Mouse (Mus musculus) midbrain, embryonic 14.5 days (tissue): ENCODE results near the gene Olfr823. TPM values are rescaled to one million over a fixed set of nuclear protein-coding genes. Genes with fewer than 3 reads are reported as not detected.
"Not testable (repeated sequence)": the region's sequence is repeated elsewhere in the genome, so short reads cannot be mapped to it uniquely, and the experiment has no call there.

Experiments used
- ATAC-seq: fragments of 200-750 bp; cut with Nextera tagmentation; 2 replicates; pipeline ENCODE4 v1.8.0; 2017; ENCODE audit warnings: moderate number of reproducible peaks, moderate library complexity; ENCODE audit not compliant: low FRiP score, low TSS enrichment
- DNase-seq: peaks from one replicate; pipeline ENCODE4 v3.0.0-alpha.2; 2015
- H3K27ac ChIP-seq: fragments of 300-500 bp; sonication (generic); replicated peaks from 2 replicates; pipeline ENCODE4 v1.5.1; 2014; ENCODE audit warnings: mild to moderate bottlenecking, low read depth, low read length, moderate library complexity
- H3K27me3 ChIP-seq: fragments of 300-500 bp; sonication (generic); 2 replicates; pipeline ENCODE4 v1.6.1; 2014; ENCODE audit warnings: low read length, control low read depth, mixed read lengths; ENCODE audit not compliant: control insufficient read depth, insufficient read depth
- H3K36me3 ChIP-seq: fragments of 300-500 bp; sonication (generic); 2 replicates; pipeline ENCODE4 v1.6.1; 2014; ENCODE audit warnings: low read length, control low read depth; ENCODE audit not compliant: control insufficient read depth, insufficient read depth
- H3K4me1 ChIP-seq: fragments of 300-500 bp; sonication (generic); 2 replicates; pipeline ENCODE4 v1.6.1; 2014; ENCODE audit warnings: mild to moderate bottlenecking, antibody characterized with exemption, low read length, control low read depth; ENCODE audit not compliant: control insufficient read depth, insufficient read depth
- H3K4me2 ChIP-seq: fragments of 300-500 bp; sonication (generic); 2 replicates; pipeline ENCODE4 v1.6.1; 2014; ENCODE audit warnings: mild to moderate bottlenecking, low read length, moderate library complexity
- H3K4me3 ChIP-seq: fragments of 300-500 bp; sonication (generic); replicated peaks from 2 replicates; pipeline ENCODE4 v1.5.1; 2014; ENCODE audit warnings: low read depth, low read length
- H3K9ac ChIP-seq: fragments of 300-500 bp; sonication (generic); replicated peaks from 2 replicates; pipeline ENCODE4 v1.6.1; 2014; ENCODE audit warnings: mild to moderate bottlenecking, low read length, moderate library complexity
- H3K9me3 ChIP-seq: fragments of 300-500 bp; sonication (generic); 2 replicates; pipeline ENCODE4 v1.6.1; 2016; ENCODE audit warnings: low read length, control low read depth, mixed read lengths; ENCODE audit not compliant: control insufficient read depth
- WGBS: fragments of 180-500 bp; shearing (Covaris S2); extraction: QIAGEN DNeasy Blood & Tissue Kit; methylation state at CpG from one replicate; pipeline ENCODE4 v1.1.7; 2014; 5-methylcytosine and 5-hydroxymethylcytosine counted together
- polyA plus RNA-seq: library from polyadenylated mRNA; unstranded; fragments of >200 nt; fragmentation: Nextera tagmentation; extraction: Ambion mirVana; gene quantifications from 2 replicates; pipeline ENCODE4 v1.2.1, GENCODE M21; 2014

Olfr823 gene
- not detected in 2 replicates for polyA plus RNA-seq

- H3K4me1 ChIP-seq, H3K27ac ChIP-seq, H3K9ac ChIP-seq, H3K36me3 ChIP-seq, DNase-seq, ATAC-seq, H3K9me3 ChIP-seq, H3K4me3 ChIP-seq, H3K4me2 ChIP-seq, H3K27me3 ChIP-seq: not testable (repeated sequence)
- WGBS = 86% methylated on average over 1 of the region's 1 CpGs
These were observed at the start of gene Olfr823 for GRCm38 (mm10) chr10:130115283-130115682. TSS of gene Olfr823 (minus strand) at chr10:130115383.

- Histone ChIP-seq H3K36me3 (no peaks in the 10 kb centered on the region), H3K4me1 (no peaks in the 10 kb centered on the region), H3K4me2 (no peak overlapping the region), H3K9ac (no peak overlapping the region), H3K27me3 (no peaks in the 10 kb centered on the region), H3K4me3 (no peak overlapping the region), H3K27ac (no peak overlapping the region), H3K9me3 (no peaks in the 10 kb centered on the region)
- 89% methylated on average over 5 of the region's 5 CpGs for WGBS
- DNase-seq = no peak
- ATAC-seq = no peak
These were observed 28.9 kb upstream of the Olfr823 start for GRCm38 (mm10) chr10:130144121-130144520.

- not testable (repeated sequence) for H3K27ac ChIP-seq, H3K27me3 ChIP-seq, H3K4me3 ChIP-seq, H3K4me2 ChIP-seq, H3K9me3 ChIP-seq, H3K9ac ChIP-seq, DNase-seq, H3K36me3 ChIP-seq, ATAC-seq, H3K4me1 ChIP-seq
- WGBS = 92% methylated on average over 5 of the region's 5 CpGs
These were observed 27.3 kb upstream of the Olfr823 start for GRCm38 (mm10) chr10:130142481-130142880.

DNA sequence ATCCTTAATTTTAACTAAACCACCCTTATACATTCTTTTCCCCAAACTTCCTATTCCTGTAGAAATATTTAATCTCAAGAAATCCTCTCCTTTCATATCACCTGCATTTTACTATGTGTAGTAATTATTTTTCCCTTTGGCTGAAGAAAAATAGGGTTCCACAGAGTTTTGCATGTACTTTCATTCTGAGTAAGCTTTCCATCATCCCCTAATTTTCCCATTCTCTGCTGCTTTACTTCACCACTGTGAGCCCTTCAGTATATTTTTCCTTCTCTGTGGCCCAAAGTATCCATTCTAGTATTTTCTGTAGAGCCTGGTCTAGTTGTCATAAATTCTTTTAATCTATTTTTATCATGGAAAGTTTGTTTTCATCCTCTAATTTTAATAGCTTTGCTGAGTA, 19.6 kb upstream of the Olfr823 start:
- Histone ChIP-seq H3K9ac (no peak overlapping the region), H3K27ac (no peak overlapping the region), H3K4me3 (no peak overlapping the region), H3K27me3 (no peaks in the 10 kb centered on the region), H3K4me2 (no peak overlapping the region), H3K9me3 (no peaks in the 10 kb centered on the region), H3K36me3 (no peaks in the 10 kb centered on the region), H3K4me1 (no peaks in the 10 kb centered on the region)
- no peak for ATAC-seq
- no peak for DNase-seq

DNA sequence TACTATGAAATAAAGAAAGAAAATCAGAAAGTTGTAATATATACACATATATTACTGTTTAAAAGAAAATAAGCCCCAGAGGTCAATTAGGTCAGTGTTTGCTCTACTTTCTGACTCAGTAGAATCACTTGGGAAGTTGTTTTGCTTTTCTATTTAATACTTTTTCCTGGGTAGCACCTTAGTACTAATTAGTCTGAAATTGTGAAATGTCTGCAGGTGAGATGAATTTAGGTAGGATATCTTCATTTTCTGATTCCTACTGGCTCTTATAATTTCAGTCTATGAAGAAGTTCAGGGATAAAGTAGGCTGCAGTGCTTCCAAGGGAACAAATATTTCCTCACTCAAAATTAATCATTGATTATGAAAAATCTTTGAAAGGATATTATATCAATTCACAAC, 14.7 kb upstream of the Olfr823 start, which contains the start of gene Olfr824:
Olfr824 (minus strand) TSS at position 101 of the 400 bp plus-strand sequence.
- not testable (repeated sequence) for H3K36me3 ChIP-seq, H3K9ac ChIP-seq, H3K4me1 ChIP-seq, H3K27ac ChIP-seq, ATAC-seq, H3K27me3 ChIP-seq, H3K9me3 ChIP-seq, H3K4me3 ChIP-seq, DNase-seq, H3K4me2 ChIP-seq

- not testable (repeated sequence) for H3K4me1 ChIP-seq, H3K4me3 ChIP-seq, H3K27me3 ChIP-seq, H3K27ac ChIP-seq, H3K9ac ChIP-seq, H3K36me3 ChIP-seq, H3K9me3 ChIP-seq, DNase-seq, ATAC-seq, H3K4me2 ChIP-seq
- WGBS = 55% methylated on average over 3 of the region's 3 CpGs
These were observed 862 bp upstream of the Olfr823 start for GRCm38 (mm10) chr10:130116045-130116444.

- DNase-seq (peak; percentile 52), ATAC-seq (no peak)
- no peak overlapping the region for H3K9ac ChIP-seq
- H3K4me1 ChIP-seq = no peaks in the 10 kb centered on the region
- no peak overlapping the region for H3K4me2 ChIP-seq
- H3K27ac ChIP-seq = no peak overlapping the region
- no peaks in the 10 kb centered on the region for H3K36me3 ChIP-seq
- H3K9me3 ChIP-seq = no peaks in the 10 kb centered on the region
- no peak overlapping the region for H3K4me3 ChIP-seq
- no peaks in the 10 kb centered on the region for H3K27me3 ChIP-seq
These were observed 19.1 kb downstream of the Olfr823 start for GRCm38 (mm10) chr10:130096104-130096503.

DNA sequence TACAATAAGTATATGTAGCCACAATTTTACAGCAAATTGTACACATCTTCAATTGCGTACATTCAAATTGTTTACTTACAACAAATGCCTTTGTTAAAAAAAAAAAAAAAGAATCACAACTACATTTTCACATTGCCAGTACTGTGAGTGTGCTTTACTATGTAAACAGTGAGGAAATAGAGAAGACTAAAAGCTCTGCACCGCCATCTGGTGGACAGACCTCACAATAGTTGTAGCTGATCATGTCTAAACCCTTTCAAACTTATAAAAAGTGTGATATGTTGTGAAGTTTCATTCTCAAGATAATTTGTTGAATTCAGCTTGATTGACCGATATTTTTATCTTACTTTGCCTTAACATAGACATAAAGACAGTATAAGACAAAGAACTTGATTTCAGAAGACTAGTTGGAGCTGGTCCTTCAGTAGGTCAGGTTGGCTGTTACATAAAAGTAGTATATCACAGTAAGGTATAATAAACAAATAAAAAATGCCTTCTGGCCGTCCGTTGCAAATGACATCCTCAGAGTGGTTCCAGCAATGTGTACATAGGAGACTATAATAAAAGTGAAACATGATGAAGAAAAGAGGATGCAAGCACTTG, 22.2 kb downstream of the Olfr823 start:
- 24% methylated on average over 5 of the region's 5 CpGs for WGBS

GRCm38 (mm10) chr10:130070910-130071309, 44.3 kb downstream of the Olfr823 start, which contains the start of gene Olfr822:
TSS of gene Olfr822 (plus strand) at chr10:130071210.
- H3K27ac ChIP-seq = no peak within 1 kb of the TSS
- H3K4me1 ChIP-seq = no peaks in the 10 kb centered on the region
- H3K9me3 ChIP-seq = no peaks in the 10 kb centered on the region
- no peak within 1 kb of the TSS for H3K4me3 ChIP-seq
- H3K27me3 ChIP-seq = no peaks in the 10 kb centered on the region
- DNase-seq = no peak
- ATAC-seq = no peak
- no peak within 1 kb of the TSS for H3K4me2 ChIP-seq
- H3K36me3 ChIP-seq = no peaks in the 10 kb centered on the region
- no peak within 1 kb of the TSS for H3K9ac ChIP-seq

More for the DNA sequence above, 22.2 kb downstream of the Olfr823 start:
- H3K36me3 ChIP-seq = no peaks in the 10 kb centered on the region
- no peak overlapping the region for H3K4me2 ChIP-seq
- H3K27ac ChIP-seq = no peak overlapping the region
- H3K4me1 ChIP-seq = no peaks in the 10 kb centered on the region
- ATAC-seq (peak; percentile 66; the same call in 1 of the 2 replicates), DNase-seq (peak; percentile 87)
- H3K4me3 ChIP-seq = no peak overlapping the region
- no peaks in the 10 kb centered on the region for H3K27me3 ChIP-seq
- no peak overlapping the region for H3K9ac ChIP-seq
- H3K9me3 ChIP-seq = no peaks in the 10 kb centered on the region
